Mouse (Mus musculus): Measurements from ENCODE around the gene Lrrc47. TPM values are rescaled to one million over a fixed set of nuclear protein-coding genes. Genes with fewer than 3 reads are reported as not detected.

Gene Lrrc47
- 10 to 100 TPM; 48.9 to 49.8 TPM for total RNA-seq (2021)
- long read RNA-seq, experiment 1, transcript Lrrc47-205 (7 exons, 3,468 nt): major isoform, 25 of 80 reads
- long read RNA-seq, experiment 1, partial matches to known transcripts: 2 of 80 reads
- long read RNA-seq, experiment 1, other reads (novel, unspliced or antisense): 53 of 80 reads
- long read RNA-seq, experiment 2, transcript Lrrc47-205 (7 exons, 3,468 nt): major isoform, 29 of 87 reads
- long read RNA-seq, experiment 2, partial matches to known transcripts: 5 of 87 reads
- long read RNA-seq, experiment 2, other reads (novel, unspliced or antisense): 53 of 87 reads

GRCm38 (mm10) chr4:154011646-154012089 lies at the start of gene Lrrc47:
Lrrc47 (plus strand) TSS chr4:154011731.
- intact Hi-C loops (cut with DNase I): loop anchor here (1.0 kb wide), 1 partner anchor 36 kb away; the partner anchor contains the start of genes Cep104 and Dffb
- peak; percentile 79 to 86 for DNase-seq (ENCODE audit: low spot score in 2 of 2)

GRCm38 (mm10) chr4:153962631-153963030 lies 48.9 kb upstream of the Lrrc47 start:
- intact Hi-C loops (cut with DNase I): no loop called here
- DNase-seq (ENCODE audit: low spot score in 2 of 2): peak; percentile 21 to 62

GRCm38 (mm10) chr4:153966651-153967050 lies 44.9 kb upstream of the Lrrc47 start:
- no peak for DNase-seq (ENCODE audit: low spot score in 2 of 2)
- intact Hi-C loops (cut with DNase I): no loop called here

DNA sequence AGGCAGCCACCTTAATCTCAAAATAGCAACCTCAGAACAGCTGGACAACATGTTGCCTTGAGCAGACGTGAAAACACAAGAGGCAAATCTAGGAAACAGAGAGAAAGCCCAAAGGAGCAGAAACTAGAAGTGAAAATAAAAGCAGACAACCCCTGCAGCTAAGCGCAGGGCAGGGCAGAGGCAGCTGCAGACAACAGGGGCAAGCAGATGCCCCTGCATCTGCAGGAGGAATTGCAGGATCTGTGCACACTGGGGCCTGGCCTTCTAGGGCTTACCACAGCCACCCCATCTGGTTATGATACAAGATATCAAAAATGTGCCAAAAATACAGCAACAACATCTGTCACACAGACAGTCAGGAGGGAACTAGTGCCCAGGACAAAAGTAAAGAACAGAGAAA lies 44.0 kb upstream of the Lrrc47 start:
- intact Hi-C loops (cut with DNase I): no loop called here
- DNase-seq (ENCODE audit: low spot score in 2 of 2): no peak

DNA sequence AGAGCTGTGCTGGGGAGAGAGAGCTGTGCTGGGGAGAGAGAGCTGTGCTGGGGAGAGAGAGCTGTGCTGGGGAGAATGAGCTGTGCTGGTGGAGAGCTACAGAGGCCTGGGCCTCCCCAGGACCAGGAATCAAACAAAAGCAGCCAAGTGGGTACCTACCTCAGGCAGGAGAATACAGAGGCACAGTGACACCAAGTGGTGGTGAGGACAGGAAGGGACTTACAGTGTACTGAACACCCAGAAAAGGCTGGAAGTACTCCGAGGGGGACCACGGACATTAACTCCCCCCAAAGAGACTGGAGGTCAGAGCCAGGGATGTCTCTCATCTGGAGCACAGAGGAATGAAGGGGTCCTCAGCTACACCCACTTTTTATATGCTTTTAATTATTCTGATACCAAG lies 43.5 kb upstream of the Lrrc47 start:
- DNase-seq (ENCODE audit: low spot score in 2 of 2): no peak
- intact Hi-C loops (cut with DNase I): no loop called here

DNA sequence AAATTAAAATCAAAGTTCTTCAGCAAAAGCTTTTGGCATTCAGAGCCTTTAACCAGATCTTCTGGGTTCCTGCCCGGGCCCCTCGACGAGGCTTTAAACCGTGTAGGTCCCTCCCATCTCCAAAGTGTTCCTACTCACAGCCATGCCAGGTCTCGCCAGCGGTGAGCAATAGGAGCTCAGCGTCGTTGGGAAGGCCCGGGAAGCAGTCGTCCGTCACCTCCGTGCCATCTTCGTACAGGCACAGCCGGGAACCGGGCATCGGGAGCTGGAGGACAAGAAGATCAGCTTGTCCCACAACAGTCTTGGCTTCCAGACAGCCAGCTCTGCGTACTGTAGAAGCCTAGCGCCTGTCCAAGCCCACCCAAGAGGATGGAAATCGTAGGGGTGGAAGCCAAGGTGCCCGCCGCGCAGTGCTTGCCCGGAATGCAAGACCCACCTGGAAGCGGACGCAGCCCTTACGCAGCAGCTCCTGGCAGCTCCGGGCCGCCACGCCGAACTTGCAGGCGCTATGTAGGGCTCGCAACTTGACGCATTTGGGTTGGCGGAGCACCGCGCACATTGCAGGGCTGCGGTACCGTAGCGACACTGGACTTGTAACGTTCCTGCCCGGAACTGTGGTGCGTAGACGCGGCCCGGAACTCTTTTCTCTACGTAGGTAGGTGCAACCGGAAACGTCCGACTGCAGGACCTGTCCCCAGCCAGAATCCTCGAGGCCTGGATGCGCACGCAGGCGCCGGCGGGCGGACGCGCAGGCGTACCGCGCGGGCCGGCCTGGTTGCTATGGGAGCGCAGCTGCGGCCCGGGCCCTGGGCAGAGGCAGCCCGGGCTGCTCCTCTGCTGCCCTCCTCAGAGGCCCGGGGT lies 36.9 kb upstream of the Lrrc47 start, which contains the start of the genes Dffb and Cep104:
Gene Dffb, minus strand, starts transcription at position 696 of the 861 bp plus-strand sequence.
Gene Cep104, plus strand, starts transcription at position 764 of the 861 bp plus-strand sequence.
- DNase-seq (ENCODE audit: low spot score in 2 of 2): peak; percentile 97 to 98
- intact Hi-C loops (cut with DNase I): loop anchor here (1.0 kb wide), 1 partner anchor 37 kb away; the partner anchor contains the start of gene Lrrc47

GRCm38 (mm10) chr4:153975292-153975662 lies 36.3 kb upstream of the Lrrc47 start:
- peak; percentile 23 to 51 for DNase-seq (ENCODE audit: low spot score in 2 of 2)
- intact Hi-C loops (cut with DNase I): loop anchor here (1.0 kb wide), 1 partner anchor 36 kb away; the partner anchor contains the start of gene Lrrc47

DNA sequence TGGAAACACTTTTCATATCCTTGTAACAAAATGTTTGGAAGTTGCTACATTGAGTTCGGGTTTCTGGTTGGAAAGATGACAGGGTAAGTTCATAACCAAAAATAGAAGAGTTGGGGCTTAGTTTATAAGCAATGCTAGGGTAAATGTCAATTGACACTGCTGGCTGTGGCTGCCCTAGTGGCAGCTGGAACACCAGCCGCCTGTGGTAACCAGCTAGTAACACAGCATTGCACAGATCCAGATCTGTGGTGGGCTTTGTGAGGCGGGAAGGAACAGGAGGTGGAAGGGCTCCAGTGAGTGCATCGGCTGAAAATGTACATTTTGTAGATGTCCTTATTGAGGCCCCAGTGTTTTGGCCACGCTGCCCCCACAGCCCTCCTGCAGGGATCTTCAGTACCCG lies 35.8 kb upstream of the Lrrc47 start:
- intact Hi-C loops (cut with DNase I): loop anchor here (1.0 kb wide), 1 partner anchor 36 kb away; the partner anchor contains the start of gene Lrrc47

GRCm38 (mm10) chr4:153979243-153979642 lies 32.3 kb upstream of the Lrrc47 start:
- intact Hi-C loops (cut with DNase I): no loop called here
- DNase-seq (ENCODE audit: low spot score in 2 of 2): no peak

More for the DNA sequence above, 35.8 kb upstream of the Lrrc47 start:
- no peak for DNase-seq (ENCODE audit: low spot score in 2 of 2)

- DNase-seq (ENCODE audit: low spot score in 2 of 2): no peak
- intact Hi-C loops (cut with DNase I): no loop called here
Observed at GRCm38 (mm10) chr4:153980470-153980869, 31.1 kb upstream of the Lrrc47 start.

GRCm38 (mm10) chr4:153992715-153993114 lies 18.8 kb upstream of the Lrrc47 start:
- intact Hi-C loops (cut with DNase I): no loop called here
- DNase-seq (ENCODE audit: low spot score in 2 of 2): no peak

DNA sequence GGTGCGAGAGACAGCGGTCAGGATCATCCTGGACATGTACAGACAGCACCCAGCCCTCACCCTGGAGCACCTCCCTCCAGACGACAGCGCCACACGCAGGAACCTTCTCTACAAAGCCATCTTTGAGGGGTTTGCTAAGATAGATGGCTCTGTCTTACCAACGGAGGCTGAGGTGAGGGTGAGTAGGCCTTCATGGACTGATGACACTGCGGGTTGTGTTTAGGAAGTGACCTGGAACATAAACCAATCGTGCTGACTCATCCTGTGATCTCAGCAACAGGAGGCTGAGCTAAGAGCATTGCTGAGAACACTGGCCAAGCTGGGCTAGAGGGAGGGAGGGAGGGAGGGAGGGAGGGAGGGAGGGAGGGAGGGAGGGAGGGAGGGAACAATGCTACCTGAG lies 18.0 kb upstream of the Lrrc47 start:
- intact Hi-C loops (cut with DNase I): no loop called here
- no peak for DNase-seq (ENCODE audit: low spot score in 2 of 2)

- DNase-seq (ENCODE audit: low spot score in 2 of 2): no peak
- intact Hi-C loops (cut with DNase I): no loop called here
Observed at GRCm38 (mm10) chr4:154005488-154005887, 6.0 kb upstream of the Lrrc47 start.

GRCm38 (mm10) chr4:154006264-154006663 lies 5.3 kb upstream of the Lrrc47 start:
- no peak for DNase-seq (ENCODE audit: low spot score in 2 of 2)
- intact Hi-C loops (cut with DNase I): no loop called here

DNA sequence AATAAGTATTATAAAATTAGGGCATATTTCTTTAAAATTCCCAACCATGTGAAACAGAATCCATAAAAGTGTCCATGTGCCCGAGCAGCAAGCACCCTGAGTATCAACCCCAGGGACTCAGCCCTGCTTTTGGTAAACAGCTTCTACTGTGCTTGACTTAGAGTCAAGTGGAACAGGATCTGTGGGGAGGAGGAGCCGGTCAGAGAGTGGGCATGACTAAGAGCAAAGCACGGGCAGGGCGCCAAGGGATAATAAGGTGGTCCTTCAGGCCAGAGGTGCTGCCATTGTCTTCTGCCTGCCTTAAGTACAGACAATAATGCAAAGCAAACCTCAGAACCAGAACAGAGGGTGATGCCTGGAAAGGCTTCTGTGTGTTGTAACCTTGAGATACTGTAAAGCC lies 3.8 kb upstream of the Lrrc47 start:
- intact Hi-C loops (cut with DNase I): no loop called here
- no peak for DNase-seq (ENCODE audit: low spot score in 2 of 2)

- intact Hi-C loops (cut with DNase I): loop anchor here (1.0 kb wide), 1 partner anchor 36 kb away; the partner anchor contains the start of genes Cep104 and Dffb
- no peak for DNase-seq (ENCODE audit: low spot score in 2 of 2)
Observed at GRCm38 (mm10) chr4:154010907-154011645, 455 bp upstream of the Lrrc47 start.

DNA sequence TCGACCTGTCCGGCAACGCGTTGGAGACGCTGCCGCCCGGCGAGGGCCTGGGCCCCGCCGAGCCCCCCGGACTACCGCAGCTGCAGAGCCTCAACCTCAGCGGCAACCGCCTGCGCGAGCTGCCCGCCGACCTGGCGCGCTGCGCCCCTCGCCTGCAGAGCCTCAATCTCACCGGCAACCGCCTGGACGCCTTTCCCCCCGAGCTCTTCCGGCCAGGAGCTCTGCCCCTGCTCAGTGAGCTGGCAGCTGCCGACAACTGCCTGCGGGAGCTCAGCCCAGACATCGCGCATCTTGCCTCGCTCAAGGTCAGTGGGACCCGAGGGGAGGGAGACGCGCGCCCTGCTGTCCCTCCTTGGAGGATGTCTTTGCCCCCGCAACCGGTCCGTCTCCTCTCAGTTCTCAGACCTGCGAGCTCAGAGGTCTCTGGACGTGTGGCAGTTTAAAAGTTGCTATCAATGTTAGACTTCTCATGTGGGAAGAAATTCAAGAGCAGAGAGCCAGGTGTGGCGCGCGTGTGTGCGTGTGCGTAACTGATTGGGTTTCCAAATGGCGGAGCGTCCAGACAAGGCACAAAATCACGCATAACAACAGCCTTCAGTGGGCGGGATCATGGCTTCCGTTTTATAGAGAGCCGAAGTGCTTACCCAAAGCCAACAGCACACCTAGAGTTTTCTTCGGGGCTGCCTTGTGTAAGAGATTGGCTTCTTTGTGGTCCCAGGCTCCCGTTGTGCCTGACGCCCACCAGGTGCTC lies 776 bp downstream of the Lrrc47 start:
- peak in 1 of 2 experiments; percentile 51 for DNase-seq (ENCODE audit: low spot score in 2 of 2)

GRCm38 (mm10) chr4:154015476-154015875 lies 3.9 kb downstream of the Lrrc47 start:
- intact Hi-C loops (cut with DNase I): no loop called here
- DNase-seq (ENCODE audit: low spot score in 2 of 2): no peak

More for the DNA sequence above, 776 bp downstream of the Lrrc47 start:
- intact Hi-C loops (cut with DNase I): no loop called here

- DNase-seq (ENCODE audit: low spot score in 2 of 2): peak; percentile 49 to 61
- intact Hi-C loops (cut with DNase I): no loop called here
Observed at GRCm38 (mm10) chr4:154019571-154019970, 8.0 kb downstream of the Lrrc47 start.
